Mouse (Mus musculus) limb, embryonic 11.5 days (tissue): ENCODE data around the gene Mindy3. TPM values are rescaled to one million over a fixed set of nuclear protein-coding genes. Genes with fewer than 3 reads are reported as not detected.

Experiments
- ATAC-seq: fragments of 200-750 bp; cut with Nextera tagmentation; 2 replicates; pipeline ENCODE4 v1.8.0; 2017; ENCODE audit warnings: low read depth; ENCODE audit not compliant: insufficient number of reproducible peaks, low FRiP score, low TSS enrichment
- DNase-seq: peaks from one replicate; pipeline ENCODE4 v3.0.0-alpha.2; 2015; ENCODE audit warnings: low spot score
- H3K27ac ChIP-seq: fragments of 300-500 bp; sonication (generic); replicated peaks from 2 replicates; pipeline ENCODE4 v1.5.1; 2014; ENCODE audit warnings: low read depth, mild to moderate bottlenecking, low read length
- H3K27me3 ChIP-seq: fragments of 300-500 bp; sonication (generic); 2 replicates; pipeline ENCODE4 v1.6.1; 2014; ENCODE audit warnings: mild to moderate bottlenecking, low read length, mixed read lengths; ENCODE audit not compliant: control insufficient read depth, insufficient read depth
- H3K36me3 ChIP-seq: fragments of 300-500 bp; sonication (generic); 2 replicates; pipeline ENCODE4 v1.6.1; 2014; ENCODE audit warnings: mild to moderate bottlenecking, low read length, moderate library complexity, mixed read lengths; ENCODE audit not compliant: control insufficient read depth, insufficient read depth
- H3K4me1 ChIP-seq: fragments of 300-500 bp; sonication (generic); 2 replicates; pipeline ENCODE4 v1.6.1; 2014; ENCODE audit warnings: low read length, mixed read lengths; ENCODE audit not compliant: control insufficient read depth, insufficient read depth
- H3K4me2 ChIP-seq: fragments of 300-500 bp; sonication (generic); 2 replicates; pipeline ENCODE4 v1.6.1; 2014; ENCODE audit warnings: low read depth, mild to moderate bottlenecking, moderate library complexity; ENCODE audit not compliant: severe bottlenecking
- H3K4me3 ChIP-seq: fragments of 300-500 bp; sonication (generic); 2 replicates; pipeline ENCODE4 v1.5.1; 2014; ENCODE audit warnings: low read depth, low read length
- H3K9ac ChIP-seq: fragments of 300-500 bp; sonication (generic); 2 replicates; pipeline ENCODE4 v1.6.1; 2014; ENCODE audit warnings: mild to moderate bottlenecking, low read length
- H3K9me3 ChIP-seq: fragments of 300-500 bp; sonication (generic); 2 replicates; pipeline ENCODE4 v1.6.1; 2016; ENCODE audit warnings: low read length; ENCODE audit not compliant: control insufficient read depth
- WGBS: fragments of 180-500 bp; shearing (Covaris S2); extraction: QIAGEN DNeasy Blood & Tissue Kit; methylation state at CpG from one replicate; pipeline ENCODE4 v1.1.7; 2014; 5-methylcytosine and 5-hydroxymethylcytosine counted together
- polyA plus RNA-seq: library from polyadenylated mRNA; unstranded; fragments of >200 nt; fragmentation: Nextera tagmentation; extraction: Ambion mirVana; gene quantifications from 2 replicates; pipeline ENCODE4 v1.2.1, GENCODE M21; 2014

The Mindy3 gene
- polyA plus RNA-seq, 1 experiment from 2014 or later, result 25.5 TPM

- DNase-seq (no peak), ATAC-seq (no peak)
- Histone ChIP-seq H3K9me3 (no peaks in the 10 kb centered on the region), H3K9ac (no peak overlapping the region), H3K4me2 (no peak overlapping the region), H3K27ac (no peak overlapping the region), H3K4me3 (no peak overlapping the region), H3K36me3 (no peaks in the 10 kb centered on the region), H3K27me3 (no peaks in the 10 kb centered on the region), H3K4me1 (no peaks in the 10 kb centered on the region)
- WGBS, result 93% methylated on average over 1 of the region's 1 CpGs
Observed at GRCm38 (mm10) chr2:12384389-12384788, 34.9 kb downstream of the Mindy3 start.

- Histone ChIP-seq H3K9ac (no peak overlapping the region), H3K27ac (no peak overlapping the region), H3K4me2 (no peak overlapping the region), H3K4me3 (no peak overlapping the region), H3K9me3 (no peaks in the 10 kb centered on the region), H3K27me3 (no peaks in the 10 kb centered on the region), H3K4me1 (no peaks in the 10 kb centered on the region), H3K36me3 (no peaks in the 10 kb centered on the region)
- WGBS, result 78% methylated on average over 4 of the region's 4 CpGs
- ATAC-seq (no peak), DNase-seq (no peak)
Observed at GRCm38 (mm10) chr2:12382650-12383049, 36.6 kb downstream of the Mindy3 start.

- Histone ChIP-seq H3K27me3 (no peaks in the 10 kb centered on the region), H3K9me3 (no peaks in the 10 kb centered on the region), H3K4me2 (no peak overlapping the region), H3K4me3 (no peak overlapping the region), H3K4me1 (no peaks in the 10 kb centered on the region), H3K9ac (no peak overlapping the region), H3K27ac (no peak overlapping the region; the same call in 1 of the 2 replicates), H3K36me3 (no peaks in the 10 kb centered on the region)
- DNase-seq (no peak), ATAC-seq (0 out of 2 replicates have a peak, but pooled peaks have one; percentile 64)
- WGBS, result 58% methylated on average over 2 of the region's 2 CpGs
Observed at GRCm38 (mm10) chr2:12380233-12380632, 39.0 kb downstream of the Mindy3 start.

GRCm38 (mm10) chr2:12378591-12378990, 40.7 kb downstream of the Mindy3 start:
- no peaks in the 10 kb centered on the region for H3K9me3 ChIP-seq
- ATAC-seq, result no peak
- H3K27me3 ChIP-seq, result no peaks in the 10 kb centered on the region
- no peak for DNase-seq
- no peaks in the 10 kb centered on the region for H3K36me3 ChIP-seq
- no peak overlapping the region for H3K9ac ChIP-seq
- H3K4me3 ChIP-seq, result no peak overlapping the region
- WGBS, result 91% methylated on average over 5 of the region's 5 CpGs
- H3K4me1 ChIP-seq, result no peaks in the 10 kb centered on the region
- no peak overlapping the region for H3K27ac ChIP-seq
- H3K4me2 ChIP-seq, result no peak overlapping the region

GRCm38 (mm10) chr2:12377024-12377423, 42.2 kb downstream of the Mindy3 start:
- no peak overlapping the region for H3K9ac ChIP-seq
- 41% methylated on average over 1 of the region's 1 CpGs for WGBS
- H3K4me2 ChIP-seq, result no peak overlapping the region

GRCm38 (mm10) chr2:12372883-12373282, 46.4 kb downstream of the Mindy3 start:
- WGBS, result 92% methylated on average over 2 of the region's 2 CpGs
- Histone ChIP-seq H3K9ac (no peak overlapping the region), H3K27ac (no peak overlapping the region), H3K9me3 (no peaks in the 10 kb centered on the region), H3K27me3 (no peaks in the 10 kb centered on the region), H3K36me3 (no peaks in the 10 kb centered on the region), H3K4me1 (no peaks in the 10 kb centered on the region), H3K4me3 (no peak overlapping the region), H3K4me2 (no peak overlapping the region)
- no peak for DNase-seq
- no peak for ATAC-seq

More at GRCm38 (mm10) chr2:12377024-12377423, 42.2 kb downstream of the Mindy3 start:
- Histone ChIP-seq H3K9me3 (no peaks in the 10 kb centered on the region), H3K4me1 (no peaks in the 10 kb centered on the region), H3K27ac (0 out of 2 replicates have a peak overlapping the region, but pooled peaks have one; percentile 39), H3K27me3 (no peaks in the 10 kb centered on the region), H3K36me3 (no peaks in the 10 kb centered on the region), H3K4me3 (no peak overlapping the region)
- DNase-seq (peak; percentile 46), ATAC-seq (no peak; the same call in 1 of the 2 replicates)

- Histone ChIP-seq H3K9ac (no peak overlapping the region), H3K4me2 (no peak overlapping the region), H3K9me3 (no peaks in the 10 kb centered on the region), H3K4me3 (no peak overlapping the region), H3K36me3 (no peaks in the 10 kb centered on the region), H3K27ac (no peak overlapping the region), H3K4me1 (no peaks in the 10 kb centered on the region), H3K27me3 (no peaks in the 10 kb centered on the region)
- ATAC-seq, result no peak
- 94% methylated on average over 4 of the region's 4 CpGs for WGBS
- DNase-seq, result no peak
Observed at GRCm38 (mm10) chr2:12371401-12371800, 47.9 kb downstream of the Mindy3 start.

GRCm38 (mm10) chr2:12368451-12368850, 50.8 kb downstream of the Mindy3 start:
- no peak overlapping the region for H3K4me2 ChIP-seq
- H3K4me1 ChIP-seq, result no peaks in the 10 kb centered on the region
- no peak overlapping the region for H3K4me3 ChIP-seq
- 83% methylated on average over 2 of the region's 2 CpGs for WGBS
- no peaks in the 10 kb centered on the region for H3K36me3 ChIP-seq
- no peak overlapping the region for H3K27ac ChIP-seq
- no peak for DNase-seq
- ATAC-seq, result no peak
- H3K27me3 ChIP-seq, result no peaks in the 10 kb centered on the region
- no peaks in the 10 kb centered on the region for H3K9me3 ChIP-seq
- no peak overlapping the region for H3K9ac ChIP-seq

GRCm38 (mm10) chr2:12368016-12368415, 51.3 kb downstream of the Mindy3 start:
- 71% methylated on average over 1 of the region's 1 CpGs for WGBS
- H3K27me3 ChIP-seq, result no peaks in the 10 kb centered on the region
- no peak overlapping the region for H3K9ac ChIP-seq
- H3K4me1 ChIP-seq, result no peaks in the 10 kb centered on the region
- no peak for DNase-seq
- H3K4me2 ChIP-seq, result no peak overlapping the region
- ATAC-seq, result no peak
- no peak overlapping the region for H3K27ac ChIP-seq
- H3K4me3 ChIP-seq, result no peak overlapping the region
- no peaks in the 10 kb centered on the region for H3K9me3 ChIP-seq
- H3K36me3 ChIP-seq, result no peaks in the 10 kb centered on the region
